Mouse (Mus musculus): Measurements from ENCODE around the gene Coa4. TPM values are rescaled to one million over a fixed set of nuclear protein-coding genes. Genes with fewer than 3 reads are reported as not detected.

Gene Coa4
- polyA plus RNA-seq, 1 experiment from 2014 or later: 18.6 TPM

DNA sequence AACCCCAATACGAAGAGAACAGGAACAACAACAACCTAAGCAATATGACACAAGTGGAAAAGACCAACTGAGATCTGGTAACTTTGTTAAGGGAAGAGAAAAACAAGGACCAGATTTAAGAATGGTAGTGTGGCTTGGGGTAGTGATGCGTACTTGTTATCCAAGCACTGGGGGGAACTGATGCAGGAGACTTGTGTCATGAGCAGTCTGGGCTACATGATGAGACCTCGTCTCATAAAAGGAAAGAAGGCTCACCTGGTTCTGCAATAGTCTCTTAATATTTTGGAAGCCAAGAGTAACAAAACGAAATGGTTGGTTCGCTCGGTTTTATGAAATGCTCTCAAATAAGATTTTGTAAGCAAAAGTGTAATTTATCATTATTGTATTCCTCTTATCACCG lies 45.4 kb downstream of the Coa4 start:
- H3K4me3 ChIP-seq (ENCODE audit: low read depth, low read length): peak overlapping the region; percentile 55
- no peak overlapping the region for H3K27ac ChIP-seq (ENCODE audit: low read depth, low read length)
- no peak for ATAC-seq (replicated peaks; ENCODE audit: low FRiP score)
- H3K9ac ChIP-seq (ENCODE audit: low read length): peak overlapping the region; percentile 86; the same call in 1 of the 2 replicates
- 37% methylated on average over 7 of the region's 7 CpGs for WGBS
- no peaks in the 10 kb centered on the region for H3K9me3 ChIP-seq (ENCODE audit: control insufficient read depth, low read length)
- peak overlapping the region; percentile 67 for H3K4me2 ChIP-seq (ENCODE audit: low read depth, low read length, severe bottlenecking)
- H3K36me3 ChIP-seq (ENCODE audit: control insufficient read depth, insufficient read depth, low read length): no peaks in the 10 kb centered on the region
- DNase-seq (ENCODE audit: low spot score): no peak
- H3K4me1 ChIP-seq (replicated peaks; ENCODE audit: control insufficient read depth, insufficient read depth, low read length): no peaks in the 10 kb centered on the region
- H3K27me3 ChIP-seq (ENCODE audit: control insufficient read depth, insufficient read depth, low read length): no peaks in the 10 kb centered on the region

DNA sequence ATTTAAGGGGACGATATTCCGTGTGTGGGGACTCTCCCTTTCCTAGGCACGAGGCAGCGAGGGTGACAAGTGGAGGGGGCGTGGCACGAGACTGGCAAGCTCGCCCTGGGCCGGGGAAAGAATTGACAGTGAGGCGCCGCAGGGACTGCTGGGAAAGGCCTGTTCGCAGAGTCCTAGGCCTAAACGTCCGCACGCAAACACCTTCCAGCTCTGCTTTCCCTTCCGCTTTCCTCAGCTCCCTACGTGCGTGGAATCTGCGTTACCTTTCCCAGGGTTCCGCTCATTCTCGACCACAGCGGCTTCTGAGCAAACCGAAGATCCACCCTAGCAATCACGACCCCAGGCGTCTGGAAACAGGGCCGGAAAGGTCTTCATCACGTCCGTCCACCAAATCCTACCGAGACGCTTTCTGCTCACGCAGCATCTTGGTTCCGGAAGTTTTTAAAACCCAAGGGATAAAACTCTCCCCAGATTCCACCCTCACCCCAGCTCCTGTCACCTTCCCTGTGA lies 45.9 kb downstream of the Coa4 start:
- peak overlapping the region; percentile 67 for H3K4me2 ChIP-seq (ENCODE audit: low read depth, low read length, severe bottlenecking)
- peak overlapping the region; percentile 86 for H3K9ac ChIP-seq (ENCODE audit: low read length)
- WGBS: under 1% methylated on average over 31 of the region's 31 CpGs
- no peaks in the 10 kb centered on the region for H3K9me3 ChIP-seq (ENCODE audit: control insufficient read depth, low read length)
- no peaks in the 10 kb centered on the region for H3K36me3 ChIP-seq (ENCODE audit: control insufficient read depth, insufficient read depth, low read length)
- DNase-seq (ENCODE audit: low spot score) (peak; percentile 92), ATAC-seq (replicated peaks; ENCODE audit: low FRiP score) (peak; percentile 85)
- H3K4me3 ChIP-seq (ENCODE audit: low read depth, low read length): peak overlapping the region; percentile 55
- no peaks in the 10 kb centered on the region for H3K4me1 ChIP-seq (replicated peaks; ENCODE audit: control insufficient read depth, insufficient read depth, low read length)
- H3K27ac ChIP-seq (ENCODE audit: low read depth, low read length): peak overlapping the region; percentile 74
- no peaks in the 10 kb centered on the region for H3K27me3 ChIP-seq (ENCODE audit: control insufficient read depth, insufficient read depth, low read length)

DNA sequence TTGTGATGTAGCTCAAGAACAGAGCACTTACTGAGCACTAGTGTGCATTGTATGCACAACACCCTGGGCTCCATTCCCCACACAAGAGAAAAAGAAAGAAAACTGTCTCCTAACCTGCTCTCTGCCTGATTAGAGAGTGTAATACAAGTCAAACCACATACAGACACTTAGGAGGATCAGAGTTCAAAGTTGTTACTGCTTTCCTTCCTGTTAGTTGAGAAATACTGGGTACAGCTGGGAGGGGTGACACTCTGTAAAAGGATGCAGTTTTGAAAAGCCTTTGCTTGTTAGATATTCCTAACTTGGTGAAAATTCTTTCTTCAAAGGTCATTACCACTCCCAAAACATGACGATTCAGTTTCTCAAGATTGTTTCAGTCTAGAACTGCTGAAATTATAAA lies 52.9 kb downstream of the Coa4 start:
- Histone ChIP-seq H3K27ac (ENCODE audit: low read depth, low read length) (no peak overlapping the region), H3K27me3 (ENCODE audit: control insufficient read depth, insufficient read depth, low read length) (no peaks in the 10 kb centered on the region), H3K36me3 (ENCODE audit: control insufficient read depth, insufficient read depth, low read length) (no peaks in the 10 kb centered on the region), H3K4me2 (ENCODE audit: low read depth, low read length, severe bottlenecking) (no peak overlapping the region), H3K4me3 (ENCODE audit: low read depth, low read length) (no peak overlapping the region), H3K4me1 (replicated peaks; ENCODE audit: control insufficient read depth, insufficient read depth, low read length) (no peaks in the 10 kb centered on the region), H3K9ac (ENCODE audit: low read length) (no peak overlapping the region), H3K9me3 (ENCODE audit: control insufficient read depth, low read length) (no peaks in the 10 kb centered on the region)
- DNase-seq (ENCODE audit: low spot score) (no peak), ATAC-seq (replicated peaks; ENCODE audit: low FRiP score) (no peak)
- WGBS: 81% methylated on average over 1 of the region's 1 CpGs

Other genes starting within 250 kb of the Coa4 start
- 46.9 and 48.8 TPM in 2 replicates for gene C2cd3, start 164.8 kb upstream of the Coa4 start, polyA plus RNA-seq (2014; fragmentation: Nextera tagmentation; extraction: Ambion mirVana)
- 94.5 and 106 TPM in 2 replicates for gene Ppme1, start 164.8 kb upstream of the Coa4 start, polyA plus RNA-seq (2014; fragmentation: Nextera tagmentation; extraction: Ambion mirVana)
- gene Ucp3, start 64.1 kb upstream of the Coa4 start, polyA plus RNA-seq (2014; fragmentation: Nextera tagmentation; extraction: Ambion mirVana): not detected in 2 replicates
- 79.7 and 90.4 TPM in 2 replicates for gene Ucp2, start 43.7 kb upstream of the Coa4 start, polyA plus RNA-seq (2014; fragmentation: Nextera tagmentation; extraction: Ambion mirVana)
- gene Dnajb13, start 22.1 kb upstream of the Coa4 start, polyA plus RNA-seq (2014; fragmentation: Nextera tagmentation; extraction: Ambion mirVana): 0.49 and 0.84 TPM in 2 replicates
- 147 TPM in 2 replicates for gene Rab6a, start 70.3 kb downstream of the Coa4 start, polyA plus RNA-seq (2014; fragmentation: Nextera tagmentation; extraction: Ambion mirVana)
- 52.2 and 58.6 TPM in 2 replicates for gene Mrpl48, start 71.2 kb downstream of the Coa4 start, polyA plus RNA-seq (2014; fragmentation: Nextera tagmentation; extraction: Ambion mirVana)
- 4.1 and 4.5 TPM in 2 replicates for gene Plekhb1, start 125.3 kb downstream of the Coa4 start, polyA plus RNA-seq (2014; fragmentation: Nextera tagmentation; extraction: Ambion mirVana)
- 52.9 and 53.6 TPM in 2 replicates for gene Fam168a, start 169.6 kb downstream of the Coa4 start, polyA plus RNA-seq (2014; fragmentation: Nextera tagmentation; extraction: Ambion mirVana)

Measured in forebrain, embryonic 11.5 days (tissue).